Mouse (Mus musculus): ENCODE results near the gene Coq10b.

DNA sequence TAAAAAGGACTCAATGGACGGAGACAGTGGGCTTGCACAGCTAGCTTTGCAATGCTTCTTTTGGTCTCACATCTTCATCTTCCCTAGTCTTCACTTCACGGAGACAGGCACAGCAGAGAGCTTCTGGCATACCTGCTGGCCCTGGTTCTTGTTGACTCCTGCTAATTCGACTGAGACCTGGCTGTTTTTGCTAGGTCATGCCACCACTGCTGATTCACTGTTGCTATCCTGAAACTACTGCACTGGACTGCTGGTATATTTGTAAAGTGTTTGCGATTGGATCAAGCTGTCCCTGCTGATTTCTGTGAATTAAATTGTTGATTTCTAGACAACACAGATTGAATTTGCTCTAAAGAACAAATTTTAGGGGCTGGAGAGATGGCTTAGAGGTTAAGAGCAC is 10.9 kb upstream of the Coq10b start:
- TF ChIP-seq CTCF (IDR thresholded peaks at IDR 0.05; ENCODE audit: low read depth, low read length) (no peak), POLR2A (IDR thresholded peaks at IDR 0.05; ENCODE audit: extremely low read depth, insufficient read depth, low read length) (no peak)

Data from liver, adult 2 months (tissue).